Mouse (Mus musculus): ENCODE data around the gene Kctd6. TPM values are rescaled to one million over a fixed set of nuclear protein-coding genes. Genes with fewer than 3 reads are reported as not detected.

The Kctd6 gene
- total and polyA plus RNA-seq, 3 experiments, result 2.9 to 4.2 (median 3.8) TPM

GRCm38 (mm10) chr14:8223506-8224293, 9.8 kb downstream of the Kctd6 start:
- Histone ChIP-seq H3K27me3 (replicated peaks) (no peaks in the 10 kb centered on the region), H3K4me2 (ENCODE audit: insufficient read depth, low read depth, poor library complexity, severe bottlenecking) (no peak overlapping the region), H3K79me2 (replicated peaks; ENCODE audit: control insufficient read depth, extremely low read depth, insufficient read depth, poor library complexity, severe bottlenecking) (no peaks in the 10 kb centered on the region), H3K36me3 (replicated peaks in 1 of 2; ENCODE audit: control insufficient read depth in 1 of 2, insufficient read depth in 1 of 2, low read length in 1 of 2) (peaks cover 0 to 4% of the 10 kb centered on the region in 2 experiments), H3K4me1 (ENCODE audit: control insufficient read depth in 1 of 2, insufficient read depth in 2 of 2) (peaks cover 0 to 16% of the 10 kb centered on the region in 2 experiments; a peak in 2 of 4 replicates), H3K4me3 (replicated peaks in 1 of 3; ENCODE audit: low read depth in 2 of 3, low read length in 2 of 3, poor library complexity in 1 of 3) (no peak overlapping the region), H3K9ac (ENCODE audit: insufficient read depth, low read depth) (no peak overlapping the region), H3K9me3 (replicated peaks; ENCODE audit: low read length) (no peaks in the 10 kb centered on the region), H3K27ac (ENCODE audit: insufficient read depth, low read depth) (no peak overlapping the region)
- no peak for DNase-seq (ENCODE audit: extremely low read depth)
- dilution Hi-C loops (cut with MboI; ENCODE audit: extremely low pct_ligation_motif_present, extremely low pct_unique_long_range_greater_than_20kb, low sequenced_read_pairs) (no loop called here), in situ Hi-C loops (cut with MboI; ENCODE audit: low pct_ligation_motif_present, low pct_unique_long_range_greater_than_20kb, low sequenced_read_pairs) (no loop called here)
- TF ChIP-seq ELF1 (IDR thresholded peaks at IDR 0.05; ENCODE audit: low read depth, low read length) (no peak), KAT2A (IDR thresholded peaks at IDR 0.05; ENCODE audit: insufficient replicate concordance, low read length) (no peak), MAFK (IDR thresholded peaks at IDR 0.05; ENCODE audit: insufficient replicate concordance, low read length) (no peak), TCF12 (IDR thresholded peaks at IDR 0.05; ENCODE audit: low read depth, low read length) (no peak), POLR2A (IDR thresholded peaks at IDR 0.05; ENCODE audit: low read depth, low read length) (no peak), SIN3A (IDR thresholded peaks at IDR 0.05; ENCODE audit: low read length) (no peak), EP300 (IDR thresholded peaks at IDR 0.05; ENCODE audit: low read length) (no peak), RAD21 (IDR thresholded peaks at IDR 0.05; ENCODE audit: low read depth, low read length) (no peak), CHD2 (IDR thresholded peaks at IDR 0.05; ENCODE audit: low read length) (no peak), HCFC1 (IDR thresholded peaks at IDR 0.05; ENCODE audit: low read depth, low read length) (no peak), ZMIZ1 (IDR thresholded peaks at IDR 0.05; ENCODE audit: low read depth, low read length) (no peak), JUN (IDR thresholded peaks at IDR 0.05; ENCODE audit: insufficient read depth, low read depth, low read length) (no peak), MAX (IDR thresholded peaks at IDR 0.05; ENCODE audit: low read length) (no peak), UBTF (IDR thresholded peaks at IDR 0.05; ENCODE audit: low read depth, low read length) (no peak), NELFE (IDR thresholded peaks at IDR 0.05; ENCODE audit: low read depth, low read length) (no peak), BHLHE40 (IDR thresholded peaks at IDR 0.05; ENCODE audit: low read depth, low read length) (no peak), RCOR1 (conservative IDR thresholded peaks at IDR 0.05; ENCODE audit: low read depth, low read length) (no peak), MEF2A (IDR thresholded peaks at IDR 0.05; ENCODE audit: borderline replicate concordance, low read depth, low read length) (no peak), PAX5 (IDR thresholded peaks at IDR 0.05; ENCODE audit: low read length) (no peak)

- peaks cover 0 to 4% of the 10 kb centered on the region in 2 experiments for H3K36me3 ChIP-seq (replicated peaks in 1 of 2; ENCODE audit: control insufficient read depth in 1 of 2, insufficient read depth in 1 of 2, low read length in 1 of 2)
- no peak overlapping the region for H3K4me3 ChIP-seq (replicated peaks in 1 of 3; ENCODE audit: low read depth in 2 of 3, low read length in 2 of 3, poor library complexity in 1 of 3)
- H3K27ac ChIP-seq (ENCODE audit: insufficient read depth, low read depth), result no peak overlapping the region
- in situ Hi-C loops (cut with MboI; ENCODE audit: low pct_ligation_motif_present, low pct_unique_long_range_greater_than_20kb, low sequenced_read_pairs), result no loop called here
- DNase-seq (ENCODE audit: extremely low read depth), result no peak
- H3K27me3 ChIP-seq (replicated peaks), result no peaks in the 10 kb centered on the region
- H3K4me2 ChIP-seq (ENCODE audit: insufficient read depth, low read depth, poor library complexity, severe bottlenecking), result no peak overlapping the region
- TF ChIP-seq EP300 (IDR thresholded peaks at IDR 0.05; ENCODE audit: low read length) (no peak), CHD1 (IDR thresholded peaks at IDR 0.05; ENCODE audit: low read depth, low read length) (no peak), POLR2A (IDR thresholded peaks at IDR 0.05; ENCODE audit: low read depth, low read length) (no peak), JUND (conservative IDR thresholded peaks at IDR 0.05; ENCODE audit: low read depth, low read length) (no peak), RAD21 (IDR thresholded peaks at IDR 0.05; ENCODE audit: low read depth, low read length) (no peak), ZNF384 (IDR thresholded peaks at IDR 0.05; ENCODE audit: low read depth, low read length) (no peak), SIN3A (IDR thresholded peaks at IDR 0.05; ENCODE audit: low read length) (no peak), MAFK (IDR thresholded peaks at IDR 0.05; ENCODE audit: insufficient replicate concordance, low read length) (no peak), USF2 (conservative IDR thresholded peaks at IDR 0.05; ENCODE audit: low read depth, low read length) (no peak), NRF1 (IDR thresholded peaks at IDR 0.05; ENCODE audit: low read depth, low read length) (no peak), HCFC1 (IDR thresholded peaks at IDR 0.05; ENCODE audit: low read depth, low read length) (no peak), POLR2AphosphoS2 (IDR thresholded peaks at IDR 0.05; ENCODE audit: low read depth, low read length) (no peak), TBP (conservative IDR thresholded peaks at IDR 0.05; ENCODE audit: low read depth, low read length) (no peak), NELFE (IDR thresholded peaks at IDR 0.05; ENCODE audit: low read depth, low read length) (no peak), BHLHE40 (IDR thresholded peaks at IDR 0.05; ENCODE audit: low read depth, low read length) (no peak)
- no peak overlapping the region for H3K9ac ChIP-seq (ENCODE audit: insufficient read depth, low read depth)
- no peaks in the 10 kb centered on the region for H3K79me2 ChIP-seq (replicated peaks; ENCODE audit: control insufficient read depth, extremely low read depth, insufficient read depth, poor library complexity, severe bottlenecking)
- peaks cover 0 to 8% of the 10 kb centered on the region in 2 experiments; a peak in 2 of 4 replicates for H3K4me1 ChIP-seq (ENCODE audit: control insufficient read depth in 1 of 2, insufficient read depth in 2 of 2)
- dilution Hi-C loops (cut with MboI; ENCODE audit: extremely low pct_ligation_motif_present, extremely low pct_unique_long_range_greater_than_20kb, low sequenced_read_pairs), result no loop called here
- no peaks in the 10 kb centered on the region for H3K9me3 ChIP-seq (replicated peaks; ENCODE audit: low read length)
Observed at GRCm38 (mm10) chr14:8224805-8225204, 10.9 kb downstream of the Kctd6 start.
